Mouse (Mus musculus) mouse embryonic stem cell (cell line): ENCODE data around the gene Flt3.

Experiments
- in situ Hi-C, 2 experiments: fragments of 300-500 bp; cut with MboI; formaldehyde crosslinking; loops; 1 replicate in 1 of 2; 3 replicates in 1 of 2; pipeline ENCODE4 v1.14.3; 2019 to 2020; ENCODE audit warnings: low sequenced_read_pairs in 2 of 2, low pct_unique_long_range_greater_than_20kb in 1 of 2, mixed read lengths in 1 of 2; ENCODE audit not compliant: unreplicated experiment in 1 of 2

Gene Flt3

DNA sequence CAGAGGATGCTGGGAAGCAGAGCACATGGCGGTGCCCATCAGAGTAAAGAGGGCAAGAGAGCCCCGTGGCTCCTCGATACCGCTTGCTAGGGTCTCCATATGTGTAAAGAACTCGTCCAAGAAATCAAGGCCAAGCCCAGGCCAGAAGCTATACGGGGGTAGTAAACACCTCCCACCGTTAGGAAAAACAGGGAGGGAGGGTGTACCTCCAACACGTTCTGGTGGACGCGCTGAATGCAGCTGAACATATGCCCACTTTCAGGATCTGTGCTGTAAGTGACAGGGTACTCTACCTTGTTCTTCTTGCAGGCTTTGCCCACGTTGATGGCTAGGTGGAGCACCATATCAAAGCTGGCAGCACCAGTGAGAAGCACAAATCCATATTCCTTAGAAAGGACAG is 74.4 kb downstream of the Flt3 start:
- in situ Hi-C loops: loop anchor here (10.0 kb wide), 2 partner anchors 201 to 411 kb away; no protein-coding TSS in a partner anchor

DNA sequence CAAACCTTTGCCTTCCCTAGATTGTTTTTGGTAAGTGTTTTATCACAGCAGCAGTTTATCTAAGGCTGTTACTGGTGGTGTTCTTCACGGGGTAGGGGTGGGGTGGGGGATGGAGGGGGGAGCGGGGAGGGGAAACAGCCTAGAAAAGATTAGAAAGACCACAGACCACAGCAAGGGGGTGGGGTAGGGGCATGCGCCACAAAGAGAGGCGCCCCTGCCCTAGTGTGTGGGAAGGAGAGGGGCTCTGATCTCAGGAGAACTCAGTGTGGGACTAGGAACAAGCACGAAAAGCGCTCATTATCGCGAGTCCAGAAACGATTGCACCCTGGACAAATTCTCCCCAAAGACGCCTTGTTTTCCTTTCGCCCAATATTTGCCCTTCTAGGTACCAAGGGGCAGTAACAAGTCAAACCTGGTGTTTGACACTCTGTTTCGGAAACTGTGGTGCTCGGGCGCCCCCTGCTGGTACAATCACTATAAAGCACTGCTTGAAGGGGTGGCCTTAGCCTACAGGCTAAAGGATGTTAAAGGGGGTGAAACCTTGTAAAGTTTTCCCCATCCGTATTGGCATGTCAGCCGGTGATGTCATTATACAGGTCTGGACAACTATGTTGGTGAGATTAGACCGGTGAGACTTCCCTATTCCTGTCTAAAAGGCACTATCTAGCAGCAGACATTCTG is 76.9 kb downstream of the Flt3 start:
- in situ Hi-C loops: loop anchor here (10.0 to 25.0 kb wide), 3 partner anchors 199 to 636 kb away; no protein-coding TSS in a partner anchor

DNA sequence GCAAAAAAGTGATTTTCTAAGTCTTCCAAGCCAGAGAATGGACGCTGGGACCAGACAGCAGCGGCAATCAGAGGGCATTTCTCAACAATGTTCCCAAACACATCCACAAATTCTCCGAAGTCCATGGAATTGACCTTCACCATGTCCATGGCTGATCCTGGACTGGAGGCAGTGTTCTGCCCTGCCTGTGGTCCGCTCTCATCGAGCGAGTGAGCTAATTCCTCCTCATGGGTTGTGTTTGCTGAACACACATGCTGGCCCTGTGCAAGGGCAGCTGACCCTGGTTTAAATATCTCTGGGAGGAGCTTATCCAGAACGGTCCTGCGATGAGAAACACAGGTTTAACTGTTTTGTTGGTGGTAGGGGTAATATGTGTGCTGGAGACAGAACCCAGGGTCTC is 78.1 kb downstream of the Flt3 start, which contains the start of gene Urad:
TSS of gene Urad (minus strand) at position 258 of the 400 bp plus-strand sequence.
- in situ Hi-C loops: loop anchor here (10.0 to 25.0 kb wide), 3 partner anchors 197 to 635 kb away; no protein-coding TSS in a partner anchor

DNA sequence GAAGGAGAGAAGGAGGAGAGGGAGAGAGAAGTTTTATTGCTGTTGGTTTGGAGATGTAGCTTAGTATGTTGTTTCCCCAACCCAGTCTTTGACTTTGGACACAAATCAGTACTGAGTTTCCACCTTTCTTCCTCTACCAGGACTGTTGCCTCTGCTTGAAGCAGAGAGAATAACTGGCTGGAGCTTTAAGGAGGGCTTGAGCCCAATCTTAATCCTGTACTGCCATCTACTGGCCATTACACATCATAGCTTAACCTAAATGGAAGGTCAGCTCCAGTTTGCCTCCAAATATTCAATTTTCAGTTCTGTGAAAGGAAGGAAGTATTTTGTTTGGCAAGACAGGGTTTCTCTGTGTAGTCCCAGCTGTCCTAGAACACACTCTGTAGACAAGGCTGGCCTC is 80.6 kb downstream of the Flt3 start:
- in situ Hi-C loops: loop anchor here (10.0 to 25.0 kb wide), 3 partner anchors 195 to 632 kb away; no protein-coding TSS in a partner anchor

DNA sequence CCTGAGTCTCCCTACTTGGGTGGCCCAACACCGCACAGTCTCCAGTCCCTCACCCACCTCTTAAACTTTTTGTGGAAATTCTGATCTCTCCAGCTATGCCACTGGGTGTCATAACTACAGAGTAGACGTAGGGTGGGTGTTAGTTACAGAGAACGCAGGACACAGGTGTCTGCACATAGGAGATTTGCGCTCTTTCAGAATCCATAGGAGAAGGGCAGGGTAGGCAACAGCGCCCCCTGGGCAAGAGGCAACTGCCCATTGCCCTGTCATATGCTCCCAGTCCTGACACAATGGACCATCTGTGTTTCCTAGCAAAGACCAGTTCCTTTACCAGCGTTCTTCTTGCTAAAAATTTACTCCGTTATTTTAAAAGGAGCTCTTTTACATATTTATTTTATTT is 82.3 kb downstream of the Flt3 start:
- in situ Hi-C loops: loop anchor here in 1 of 2 experiments (10.0 to 25.0 kb wide), 2 partner anchors 403 to 631 kb away; no protein-coding TSS in a partner anchor

DNA sequence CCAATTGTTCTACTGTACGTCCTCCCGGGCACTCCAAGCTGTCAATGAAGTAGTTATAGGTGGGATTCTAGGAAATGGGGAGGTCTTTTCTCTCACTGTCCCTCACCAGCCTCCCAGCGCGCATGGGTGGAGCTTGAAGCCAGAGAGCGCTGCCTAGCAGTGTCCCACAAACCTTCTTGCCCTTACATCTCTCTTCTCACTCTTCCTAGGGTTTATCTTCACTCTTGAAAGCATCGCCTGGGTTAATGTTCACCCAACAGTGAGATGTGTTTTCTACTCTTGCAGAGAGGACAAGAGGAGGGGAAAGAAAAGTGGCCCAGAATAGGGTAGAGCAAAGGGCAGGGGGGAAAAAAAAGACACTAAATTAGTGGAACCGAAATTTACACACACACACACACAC is 83.0 kb downstream of the Flt3 start:
- in situ Hi-C loops: loop anchor here in 1 of 2 experiments (10.0 to 25.0 kb wide), 2 partner anchors 403 to 630 kb away; no protein-coding TSS in a partner anchor

DNA sequence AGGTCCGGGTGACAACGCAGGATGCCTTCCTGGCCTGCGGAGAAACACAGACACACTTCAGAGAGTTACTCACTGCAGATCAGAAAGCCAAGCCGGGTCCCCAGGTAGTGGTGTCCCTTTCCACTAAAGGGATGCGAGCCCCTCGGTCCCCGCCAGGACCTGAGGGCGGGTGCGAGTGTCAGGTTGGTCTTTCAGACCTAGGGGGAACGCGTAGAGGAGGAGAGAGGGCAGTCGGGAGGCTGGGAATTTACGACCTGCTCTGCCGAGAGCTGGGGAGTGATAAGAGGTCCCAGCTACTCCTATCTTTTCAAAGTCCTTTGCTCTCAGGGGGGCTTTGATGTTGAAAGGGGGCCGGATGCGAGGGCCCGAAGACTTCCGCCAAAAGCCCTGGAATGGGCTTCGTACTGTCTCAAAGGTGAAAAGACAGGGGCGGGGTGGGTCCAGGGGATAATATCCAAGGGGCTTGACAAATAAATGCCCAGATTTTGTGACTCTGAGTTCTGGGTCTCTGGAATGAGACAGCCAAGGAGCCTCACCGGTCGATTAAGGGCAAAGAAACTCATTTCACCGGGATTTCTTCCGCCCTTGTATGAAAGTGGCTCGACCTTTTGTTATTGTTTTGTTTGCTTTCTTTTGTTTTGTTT is 84.7 kb downstream of the Flt3 start:
- in situ Hi-C loops: loop anchor here in 1 of 2 experiments (10.0 to 25.0 kb wide), 2 partner anchors 401 to 628 kb away; no protein-coding TSS in a partner anchor

DNA sequence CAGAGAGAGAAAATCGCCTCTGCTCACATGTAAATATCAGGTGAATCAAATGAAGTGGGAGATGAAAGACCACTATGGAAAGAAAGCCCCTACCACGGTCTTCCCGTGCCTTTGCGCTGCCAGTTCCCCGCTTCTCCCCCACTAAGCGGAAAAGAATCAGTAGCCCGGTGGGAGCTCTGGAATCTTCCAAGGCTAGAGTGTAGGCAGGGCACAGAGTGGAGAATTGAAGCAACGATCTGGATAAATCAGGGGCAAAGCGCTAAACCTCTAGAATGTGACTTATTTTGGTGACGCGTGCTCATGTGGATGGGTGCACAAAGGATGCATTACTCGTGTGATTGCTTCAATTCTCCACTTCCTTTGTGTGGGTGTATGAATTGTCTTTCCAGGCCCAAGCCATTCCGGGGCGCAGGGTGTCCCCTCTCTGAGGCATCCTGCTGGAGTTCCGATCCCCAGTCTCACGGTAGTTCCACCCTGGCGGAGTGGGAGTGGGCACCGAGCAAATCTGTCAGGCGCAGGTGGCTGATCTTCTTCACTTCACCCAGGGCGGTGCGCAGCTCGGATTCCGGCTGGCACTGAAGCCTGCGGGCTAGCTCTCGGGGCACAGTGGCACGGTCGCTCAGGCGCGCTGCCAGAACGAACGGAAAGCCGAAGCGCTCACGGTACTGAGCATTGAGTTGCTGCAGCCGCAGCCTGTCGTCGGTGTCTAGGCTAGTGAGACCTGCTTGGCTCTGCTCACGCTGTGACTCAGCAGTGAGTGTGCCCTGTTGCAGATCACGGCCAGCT is 85.5 kb downstream of the Flt3 start:
- in situ Hi-C loops: loop anchor here in 1 of 2 experiments (10.0 to 25.0 kb wide), 2 partner anchors 400 to 628 kb away; no protein-coding TSS in a partner anchor

DNA sequence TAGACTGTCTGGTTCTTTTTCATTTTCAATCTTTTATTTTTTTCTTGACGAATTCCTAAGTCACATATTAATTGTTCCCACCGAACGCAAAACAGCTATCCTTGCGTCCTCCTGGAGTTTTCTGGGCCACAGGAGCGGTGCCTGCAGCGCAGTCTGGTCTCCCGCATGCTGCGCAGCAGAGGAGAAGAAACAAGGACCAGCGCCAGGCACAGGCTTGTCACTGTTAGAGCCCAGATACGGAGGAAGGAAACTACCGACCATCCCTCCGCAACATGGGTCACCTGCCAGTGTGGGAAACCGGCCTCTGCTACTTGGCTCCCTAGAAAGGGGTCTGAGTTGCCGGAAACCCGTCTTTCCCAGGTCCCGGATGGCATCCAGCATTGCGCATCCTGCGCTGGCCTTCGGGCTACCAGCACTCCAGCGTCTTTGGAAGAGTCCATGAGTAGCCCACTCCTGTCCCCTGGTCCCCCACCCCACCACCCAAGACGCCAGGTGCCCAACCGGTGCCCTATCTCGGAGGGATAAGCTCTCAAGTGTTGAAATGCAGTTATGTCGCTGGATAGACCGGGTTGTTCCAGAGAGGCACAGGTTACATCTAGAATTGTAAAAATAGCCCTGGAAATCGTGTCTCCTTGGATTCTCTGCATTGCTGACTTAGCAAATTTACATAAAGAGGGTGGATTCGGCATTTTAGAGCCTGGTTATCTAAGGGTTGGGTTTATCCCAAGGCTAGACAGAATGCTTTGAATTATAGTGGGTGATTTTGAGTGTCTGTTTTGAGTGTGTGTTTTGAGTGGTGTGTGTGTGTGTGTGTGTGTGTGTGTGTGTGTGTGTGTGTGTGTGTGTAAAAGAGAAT is 87.2 kb downstream of the Flt3 start:
- in situ Hi-C loops: loop anchor here in 1 of 2 experiments (10.0 to 25.0 kb wide), 2 partner anchors 398 to 626 kb away; no protein-coding TSS in a partner anchor

DNA sequence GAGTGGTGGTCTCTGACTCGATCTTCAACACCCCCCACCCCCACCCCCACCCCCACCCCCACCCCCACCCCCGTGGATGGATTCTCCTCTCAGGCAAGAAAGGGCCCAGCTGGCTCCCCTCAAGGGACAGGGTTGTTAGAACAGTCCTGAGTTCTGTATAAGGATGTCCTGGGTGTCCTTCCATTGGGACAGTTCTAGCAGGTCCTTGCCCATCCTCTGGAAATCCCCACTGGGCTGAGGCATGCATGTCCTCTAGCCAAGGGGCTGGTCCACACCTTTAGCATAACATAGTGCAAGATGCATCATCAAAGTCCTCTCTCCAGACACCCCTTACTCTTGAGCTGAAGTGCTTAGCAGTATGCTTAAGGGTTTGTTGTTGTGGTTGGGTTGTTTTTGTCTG is 90.5 kb downstream of the Flt3 start:
- in situ Hi-C loops: loop anchor here (10.0 to 25.0 kb wide), 3 partner anchors 115 to 622 kb away; no protein-coding TSS in a partner anchor

DNA sequence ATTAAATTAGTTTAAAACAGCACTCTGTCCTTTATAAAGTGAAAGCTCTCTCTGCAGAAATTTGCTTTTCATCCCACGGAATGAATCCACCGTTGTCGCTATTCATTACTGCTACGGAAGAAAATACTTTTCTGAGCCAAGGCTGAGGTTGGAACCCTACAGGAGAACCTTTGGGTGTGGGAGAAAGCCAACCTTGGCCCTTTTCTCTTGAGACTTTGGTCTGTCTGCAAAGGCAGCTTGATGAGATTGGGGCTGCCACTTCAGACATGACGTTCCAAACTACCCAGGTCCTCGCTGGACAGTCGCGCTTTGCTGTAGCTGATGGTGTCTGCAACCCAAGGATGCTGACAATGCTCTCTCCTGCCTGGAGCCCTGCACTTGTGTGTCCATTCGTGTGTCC is 91.8 kb downstream of the Flt3 start:
- in situ Hi-C loops: loop anchor here (10.0 to 25.0 kb wide), 2 partner anchors 114 to 621 kb away; no protein-coding TSS in a partner anchor

DNA sequence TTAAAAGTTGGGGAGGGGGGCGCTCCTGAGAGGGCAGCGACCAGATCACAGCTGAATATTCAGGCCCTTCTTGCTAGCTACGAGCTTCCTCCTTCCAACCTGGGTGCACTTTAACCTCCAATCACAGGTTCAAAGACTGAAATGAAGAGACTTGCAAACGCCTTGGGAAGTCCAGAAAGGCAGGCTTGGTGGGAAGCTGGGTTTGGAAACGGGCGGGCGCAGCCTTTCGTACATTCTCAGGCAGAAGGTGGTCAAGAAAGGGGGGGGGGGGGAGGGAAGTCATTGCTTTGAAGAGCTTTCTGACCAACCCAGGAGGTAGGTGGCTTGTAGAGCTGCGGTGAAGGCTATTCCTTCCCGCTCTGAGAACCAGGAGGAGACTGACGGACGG is 92.9 kb downstream of the Flt3 start:
- in situ Hi-C loops: loop anchor here (10.0 to 25.0 kb wide), 2 partner anchors 113 to 620 kb away; no protein-coding TSS in a partner anchor

DNA sequence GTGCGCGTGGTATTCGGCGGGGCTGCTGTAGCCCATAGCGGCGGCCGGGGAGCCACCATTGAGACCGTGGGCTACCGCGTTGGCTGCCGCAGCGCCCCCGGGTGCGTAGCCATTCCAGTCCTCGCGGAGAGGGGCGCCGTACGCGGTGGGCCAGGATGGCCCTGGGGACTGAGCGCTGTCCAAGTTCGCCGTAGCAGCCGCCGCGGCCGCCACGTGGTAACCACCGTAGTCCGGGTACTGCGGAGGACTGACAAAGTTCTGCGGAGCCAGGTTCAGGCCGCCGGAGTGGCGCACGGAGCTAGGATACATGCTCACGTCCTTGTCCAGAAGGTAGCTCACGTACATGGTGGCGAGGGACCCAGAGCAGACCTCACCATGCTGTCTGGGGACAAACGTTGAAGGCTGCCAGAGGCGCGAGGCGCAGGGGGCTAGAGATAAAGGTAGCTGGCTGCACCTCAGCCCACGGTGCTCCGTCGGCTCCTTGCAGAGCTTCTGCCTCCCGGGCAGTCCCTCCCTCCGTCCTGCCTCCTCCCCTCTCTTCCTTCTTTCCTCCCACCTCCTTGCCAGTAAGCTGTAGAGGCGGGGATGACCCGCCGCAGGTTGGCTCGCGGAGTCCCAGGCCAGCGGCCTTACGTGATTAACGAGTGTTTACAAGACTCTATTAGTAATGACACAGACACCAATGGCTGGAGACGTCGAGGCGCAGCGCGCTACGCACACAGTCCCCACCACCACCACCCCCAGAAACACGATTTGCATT is 93.5 kb downstream of the Flt3 start, which contains the start of gene Cdx2:
TSS of gene Cdx2 (minus strand) at position 633 of the 760 bp plus-strand sequence.
- in situ Hi-C loops: loop anchor here (10.0 to 25.0 kb wide), 2 partner anchors 112 to 620 kb away; no protein-coding TSS in a partner anchor

DNA sequence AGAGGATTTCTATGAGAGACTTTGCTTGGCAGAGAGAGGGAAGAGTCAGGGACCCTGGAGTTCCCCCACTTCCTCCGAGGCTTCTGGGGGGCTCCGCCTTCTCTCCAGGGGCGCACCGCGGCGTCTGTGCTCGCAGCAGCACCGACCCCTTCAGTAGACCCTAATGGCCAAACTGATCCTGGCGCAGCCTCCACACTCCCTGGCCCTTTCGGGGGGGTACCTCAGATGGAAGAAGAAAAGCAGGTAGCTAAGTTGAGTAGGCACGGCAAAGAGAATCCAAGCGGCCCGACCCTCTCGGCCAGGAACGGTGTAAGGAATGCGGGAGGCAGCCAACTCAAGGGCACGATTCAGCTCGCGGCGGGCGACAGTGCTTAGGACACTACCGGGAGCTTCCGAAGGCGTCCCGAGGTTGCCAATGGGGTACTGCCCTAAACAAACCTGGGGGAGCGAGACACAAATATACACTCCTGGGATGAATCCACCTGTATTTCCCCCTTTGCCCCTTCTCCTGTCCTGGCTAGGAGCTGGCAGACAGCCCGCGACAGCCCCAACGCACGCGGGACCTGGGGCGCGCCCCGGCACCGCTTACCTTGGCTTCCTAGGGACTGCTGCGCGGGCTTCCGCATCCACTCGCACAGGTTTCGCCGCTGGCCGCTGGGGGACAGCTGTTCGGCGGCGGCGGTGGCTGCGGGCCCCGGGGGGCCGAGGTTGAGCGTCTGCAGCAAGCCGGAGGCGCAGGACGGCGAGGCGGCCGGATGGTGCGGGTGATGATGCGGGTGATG is 94.2 kb downstream of the Flt3 start:
- in situ Hi-C loops: loop anchor here (10.0 to 25.0 kb wide), 2 partner anchors 111 to 619 kb away; no protein-coding TSS in a partner anchor

DNA sequence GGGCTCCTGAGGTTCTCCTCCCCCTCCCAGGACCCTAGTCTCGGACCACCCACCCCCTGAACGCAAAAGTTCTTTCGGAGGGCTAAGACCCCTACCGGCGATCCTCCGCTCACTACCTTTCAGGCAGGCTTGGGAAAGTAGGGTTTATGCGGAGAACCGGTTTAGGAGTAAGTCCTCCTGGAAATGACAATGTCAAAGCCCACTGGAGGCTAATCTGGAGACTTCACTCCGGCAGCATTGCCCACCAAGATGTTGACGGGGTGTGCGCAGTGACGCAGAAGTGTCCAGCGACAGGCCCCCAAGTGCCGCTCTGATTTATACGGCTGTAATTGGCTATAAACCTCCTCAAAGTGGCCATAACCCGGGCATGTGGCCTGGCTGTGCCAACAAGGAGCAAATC is 95.1 kb downstream of the Flt3 start:
- in situ Hi-C loops: loop anchor here (10.0 to 25.0 kb wide), 2 partner anchors 110 to 618 kb away; no protein-coding TSS in a partner anchor
